Mouse (Mus musculus) adrenal gland, adult (tissue): ENCODE measurements around the gene Cebpb.

Experiments used
- DNase-seq, 2 experiments: peaks; one replicate each; pipeline ENCODE4 v3.0.0; 2022 to 2023; ENCODE audit warnings: low spot score in 1 of 2; ENCODE audit not compliant: inconsistent age in 2 of 2

The Cebpb gene

GRCm38 (mm10) chr2:167662713-167663112, 26.0 kb upstream of the Cebpb start:
- DNase-seq, result no peak

GRCm38 (mm10) chr2:167665972-167666713, 22.6 kb upstream of the Cebpb start:
- DNase-seq, result no peak

GRCm38 (mm10) chr2:167668426-167668825, 20.3 kb upstream of the Cebpb start:
- no peak for DNase-seq

DNA sequence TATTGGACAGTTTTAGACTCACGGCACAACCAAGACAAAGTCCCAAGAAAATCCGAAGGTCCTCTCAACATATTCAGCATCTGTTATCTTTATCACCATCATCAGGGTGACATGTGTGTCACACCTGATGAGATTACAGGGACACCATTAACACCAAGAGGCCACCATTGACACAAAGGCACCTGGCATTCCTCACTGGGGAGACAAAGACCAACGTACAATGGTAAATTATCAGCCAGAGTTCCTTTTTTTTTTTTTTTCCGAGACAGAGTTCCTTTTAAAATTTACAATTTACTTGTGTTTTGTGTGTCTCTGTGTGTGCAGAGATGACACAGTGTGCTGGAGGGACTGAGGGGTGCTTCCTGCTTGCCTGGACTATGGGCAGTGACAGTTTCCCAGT, 19.3 kb upstream of the Cebpb start:
- no peak for DNase-seq

- DNase-seq, result no peak
Observed at GRCm38 (mm10) chr2:167671101-167671633, 17.5 kb upstream of the Cebpb start.

GRCm38 (mm10) chr2:167672212-167672685, 16.5 kb upstream of the Cebpb start:
- no peak for DNase-seq

- DNase-seq, result peak in 1 of 2 experiments; percentile 84
Observed at GRCm38 (mm10) chr2:167675120-167675909, 13.4 kb upstream of the Cebpb start.

- no peak for DNase-seq
Observed at GRCm38 (mm10) chr2:167678600-167678999, 10.1 kb upstream of the Cebpb start.

GRCm38 (mm10) chr2:167679902-167680430, 8.7 kb upstream of the Cebpb start:
- peak; percentile 79 to 93 for DNase-seq

DNA sequence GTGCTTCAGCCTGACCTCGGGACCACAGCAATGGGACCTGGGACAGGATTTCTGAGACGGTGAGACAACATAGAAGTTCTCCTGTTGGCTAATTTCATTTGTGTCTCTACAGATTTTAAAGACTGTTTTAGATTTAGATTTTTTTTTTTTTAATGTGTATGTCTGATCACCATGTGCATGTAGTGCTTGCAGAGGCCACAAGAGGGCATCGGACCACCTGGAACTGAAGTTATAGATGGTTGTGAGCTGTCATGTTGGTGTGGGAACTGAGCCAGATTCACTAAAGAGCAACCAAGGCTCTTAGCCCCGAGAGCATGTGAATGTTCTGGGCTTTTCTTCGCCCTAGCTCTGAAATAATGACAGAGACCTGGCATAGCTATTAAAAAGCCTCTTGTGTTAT, 8.1 kb upstream of the Cebpb start:
- peak; percentile 68 to 89 for DNase-seq

- DNase-seq, result peak in 1 of 2 experiments; percentile 37
Observed at GRCm38 (mm10) chr2:167683721-167684120, 5.0 kb upstream of the Cebpb start.

DNA sequence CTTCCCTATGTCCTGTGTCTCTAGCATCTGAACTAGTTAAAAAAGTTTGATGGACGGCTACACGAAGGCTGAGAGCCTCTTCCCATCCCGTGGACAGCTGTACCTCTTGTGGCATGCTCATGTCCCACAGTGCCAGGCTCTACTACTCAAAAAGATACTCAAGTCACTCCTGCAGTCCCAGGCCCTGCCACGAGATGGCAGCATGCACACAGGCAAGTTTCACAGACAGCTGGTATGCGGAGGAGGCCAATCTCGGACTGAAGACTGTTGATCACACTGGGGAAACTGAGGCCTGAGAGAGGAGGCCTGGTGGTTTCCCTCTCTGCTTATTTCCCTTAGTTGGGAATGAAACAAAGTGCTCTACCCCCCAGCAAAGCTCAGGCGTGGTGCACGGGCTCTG, 3.6 kb upstream of the Cebpb start:
- peak; percentile 94 to 99 for DNase-seq

DNA sequence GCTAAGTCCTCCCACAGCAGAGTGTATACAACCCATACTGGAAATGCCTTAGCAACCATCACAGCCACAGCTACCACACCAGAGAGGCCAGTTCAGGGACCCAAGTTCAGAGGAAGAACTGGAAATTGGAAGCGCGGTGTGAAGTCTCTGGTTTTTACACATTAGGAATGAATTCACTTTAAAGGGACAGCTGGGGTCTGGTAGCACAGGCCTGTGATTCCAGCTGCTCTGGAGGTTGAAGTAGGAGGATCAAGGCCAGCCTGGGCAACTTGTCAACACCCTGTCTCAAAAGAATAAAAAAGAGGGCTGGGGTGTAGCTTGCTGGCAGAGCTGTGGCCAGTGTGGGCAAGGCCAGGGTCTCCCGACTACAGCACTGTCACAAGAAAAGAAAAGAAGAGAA, 2.9 kb upstream of the Cebpb start:
- peak in 1 of 2 experiments; percentile 84 for DNase-seq

- peak; percentile 70 to 91 for DNase-seq
Observed at GRCm38 (mm10) chr2:167686382-167687249, 2.1 kb upstream of the Cebpb start.

- no peak for DNase-seq
Observed at GRCm38 (mm10) chr2:167687250-167687586, 1.5 kb upstream of the Cebpb start.

DNA sequence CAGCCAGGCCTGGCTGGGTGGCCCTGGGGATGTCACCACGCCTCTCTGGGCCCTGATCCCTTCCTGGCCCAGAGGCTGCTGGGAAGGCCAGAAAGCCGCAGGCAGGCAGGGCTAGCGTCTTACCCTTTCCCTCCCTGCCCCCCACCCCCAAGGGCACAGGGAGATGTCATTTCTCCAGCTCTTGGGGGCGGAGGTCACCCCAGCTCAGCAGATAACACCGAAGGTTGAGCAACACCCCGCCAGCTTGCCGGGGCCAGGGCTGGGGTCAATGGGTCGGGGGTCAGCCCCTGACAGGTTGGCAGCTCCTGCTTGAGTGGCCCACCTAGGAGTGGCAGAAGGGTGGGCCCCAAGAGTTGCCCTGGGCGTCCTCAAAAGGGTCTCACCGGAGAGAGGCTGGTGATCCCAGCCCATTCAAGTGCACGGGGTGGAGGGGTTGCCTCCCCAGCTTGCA, 1.0 kb upstream of the Cebpb start:
- peak; percentile 88 to 96 for DNase-seq

- peak; percentile 75 to 94 for DNase-seq
Observed at GRCm38 (mm10) chr2:167688126-167688497, 603 bp upstream of the Cebpb start.

DNA sequence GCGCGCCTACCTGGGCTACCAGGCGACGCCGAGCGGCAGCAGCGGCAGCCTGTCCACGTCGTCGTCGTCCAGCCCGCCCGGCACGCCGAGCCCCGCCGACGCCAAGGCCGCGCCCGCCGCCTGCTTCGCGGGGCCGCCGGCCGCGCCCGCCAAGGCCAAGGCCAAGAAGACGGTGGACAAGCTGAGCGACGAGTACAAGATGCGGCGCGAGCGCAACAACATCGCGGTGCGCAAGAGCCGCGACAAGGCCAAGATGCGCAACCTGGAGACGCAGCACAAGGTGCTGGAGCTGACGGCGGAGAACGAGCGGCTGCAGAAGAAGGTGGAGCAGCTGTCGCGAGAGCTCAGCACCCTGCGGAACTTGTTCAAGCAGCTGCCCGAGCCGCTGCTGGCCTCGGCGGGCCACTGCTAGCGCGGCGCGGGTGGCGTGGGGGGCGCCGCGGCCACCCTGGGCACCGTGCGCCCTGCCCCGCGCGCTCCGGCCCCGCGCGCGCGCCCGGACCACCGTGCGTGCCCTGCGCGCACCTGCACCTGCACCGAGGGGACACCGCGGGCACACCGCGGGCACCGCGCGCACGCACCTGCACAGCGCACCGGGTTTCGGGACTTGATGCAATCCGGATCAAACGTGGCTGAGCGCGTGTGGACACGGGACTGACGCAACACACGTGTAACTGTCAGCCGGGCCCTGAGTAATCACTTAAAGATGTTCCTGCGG, 945 bp downstream of the Cebpb start, which contains the start of gene Tmem189:
Gene Tmem189, minus strand, starts transcription at position 322 of the 718 bp plus-strand sequence.
- DNase-seq, result peak; percentile 82 to 90

- peak; percentile 80 to 91 for DNase-seq
Observed at GRCm38 (mm10) chr2:167690219-167690961, 1.7 kb downstream of the Cebpb start.
